Mouse (Mus musculus) cerebellum, postnatal 25 days (tissue): ENCODE data around the gene Tmc4.
"Not testable (repeated sequence)": the region's sequence is repeated elsewhere in the genome, so short reads cannot be mapped to it uniquely, and the experiment has no call there.

Experiments
- DNase-seq, 2 experiments: peaks; one replicate each; pipeline ENCODE4 v3.0.0; 2021; ENCODE audit warnings: mixed read lengths in 2 of 2

The Tmc4 gene

DNA sequence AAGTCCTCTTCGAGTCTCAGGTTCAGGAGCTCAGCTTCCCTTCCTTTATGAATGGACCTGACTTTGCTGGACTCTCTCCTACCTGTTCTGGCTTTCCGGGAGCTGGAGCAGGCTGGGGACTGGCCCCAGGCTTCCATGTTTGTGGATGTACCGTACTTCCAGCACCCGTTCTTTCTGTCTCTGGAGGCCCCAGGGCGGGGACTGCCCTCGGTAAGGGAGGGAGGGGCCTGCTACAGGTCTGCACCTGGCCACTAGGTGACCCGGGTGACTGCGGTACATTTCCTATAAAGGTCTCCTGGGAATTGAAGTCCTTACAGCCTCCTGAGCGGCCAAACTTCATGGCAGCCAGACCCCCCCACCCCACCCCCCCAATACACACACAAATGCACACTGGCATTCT lies at the start of gene Tmc4:
Gene Tmc4, minus strand, starts transcription at position 212 of the 400 bp plus-strand sequence.
- no peak for DNase-seq

DNA sequence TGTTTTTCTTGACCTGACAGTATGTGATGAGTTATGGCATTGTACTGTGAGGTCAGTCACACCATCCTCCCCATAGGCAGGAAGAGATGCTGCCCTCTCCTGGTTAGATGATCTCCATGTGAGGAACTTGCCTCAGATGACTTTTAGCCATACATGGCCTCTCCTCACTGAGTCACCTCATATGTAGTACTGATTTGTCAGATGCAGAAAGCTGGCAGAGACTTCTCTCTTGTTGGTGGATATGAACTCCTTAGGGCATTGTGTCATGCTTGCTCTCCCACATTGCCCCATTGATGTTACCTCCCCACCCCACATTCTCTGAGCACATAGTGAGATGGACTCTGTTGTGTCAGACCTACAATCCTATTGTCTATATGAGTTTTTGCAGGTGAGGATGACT lies 48.1 kb upstream of the Tmc4 start:
- not testable (repeated sequence) for DNase-seq

DNA sequence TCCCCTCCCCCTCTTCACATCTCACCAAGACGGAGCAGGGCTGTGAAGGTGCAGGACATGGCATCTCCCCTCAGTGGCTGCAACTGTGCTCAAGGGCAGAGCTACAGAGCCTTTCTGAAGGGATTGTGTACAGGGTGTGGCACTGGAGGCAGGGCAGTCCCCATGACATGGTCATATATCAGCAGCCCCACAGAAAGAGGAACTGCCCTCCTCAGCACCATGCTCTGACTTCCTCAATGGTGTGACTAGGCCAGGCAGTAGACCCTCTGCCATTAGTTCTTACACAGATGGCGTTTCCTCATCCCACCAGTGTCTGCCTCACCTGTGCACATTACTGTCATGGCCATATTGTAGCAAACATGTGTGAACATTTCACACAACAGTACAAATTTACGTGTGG lies 42.9 kb upstream of the Tmc4 start, which contains the start of gene Pirb:
Gene Pirb, minus strand, starts transcription at position 124 of the 400 bp plus-strand sequence.
- not testable (repeated sequence) for DNase-seq

DNA sequence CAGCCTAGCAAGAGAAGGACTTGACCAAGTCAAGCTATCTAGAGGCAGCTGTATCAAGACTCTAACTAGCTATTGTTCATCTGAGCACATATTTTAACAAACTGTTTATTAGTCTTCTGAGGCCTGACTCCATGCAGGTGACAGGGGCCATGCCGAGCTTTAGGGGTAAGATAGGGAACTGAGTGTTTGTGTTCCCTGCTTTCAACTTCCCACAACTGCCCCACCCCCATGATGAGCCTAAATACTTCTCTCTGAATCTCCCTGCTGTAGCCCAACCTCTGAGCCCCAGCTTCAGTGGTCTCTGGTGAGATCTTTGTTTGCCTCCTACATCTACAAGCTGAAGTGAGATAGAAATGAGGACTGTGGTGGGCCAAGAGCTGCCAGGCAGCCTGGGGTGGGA lies 37.9 kb upstream of the Tmc4 start:
- no peak for DNase-seq

DNA sequence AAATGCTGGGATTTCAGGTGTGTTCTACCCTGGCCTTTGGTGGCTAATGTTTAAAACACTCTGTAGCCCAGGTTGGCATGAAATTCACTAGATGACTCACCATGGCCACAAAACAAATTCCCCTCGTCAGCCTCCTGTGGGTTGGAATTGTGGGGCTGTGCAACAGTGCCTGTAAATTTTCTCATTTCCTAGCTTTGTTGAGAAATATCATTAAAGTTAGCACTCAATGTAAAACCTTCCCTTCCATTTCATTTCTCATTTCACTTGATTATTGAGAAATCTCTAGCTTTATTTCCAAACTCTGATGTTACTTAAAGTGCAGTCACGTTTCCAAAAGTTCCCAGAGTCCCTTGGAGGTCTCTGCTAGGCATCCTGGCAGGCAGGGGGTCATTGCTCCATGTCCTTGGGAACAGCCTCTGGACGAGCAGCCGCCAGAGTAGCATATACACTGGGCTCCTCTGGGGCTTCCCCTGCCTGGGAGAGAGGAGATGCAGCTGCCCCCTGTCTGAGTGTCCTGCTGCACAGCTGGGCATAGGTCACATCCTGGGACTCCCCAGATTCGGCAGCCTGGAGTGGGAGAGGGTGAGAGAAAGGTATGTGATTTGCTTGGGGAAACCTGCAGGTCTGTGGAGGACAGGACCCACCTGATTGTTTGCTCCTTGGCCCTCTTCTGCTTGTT lies 35.0 kb upstream of the Tmc4 start:
- DNase-seq: no peak

DNA sequence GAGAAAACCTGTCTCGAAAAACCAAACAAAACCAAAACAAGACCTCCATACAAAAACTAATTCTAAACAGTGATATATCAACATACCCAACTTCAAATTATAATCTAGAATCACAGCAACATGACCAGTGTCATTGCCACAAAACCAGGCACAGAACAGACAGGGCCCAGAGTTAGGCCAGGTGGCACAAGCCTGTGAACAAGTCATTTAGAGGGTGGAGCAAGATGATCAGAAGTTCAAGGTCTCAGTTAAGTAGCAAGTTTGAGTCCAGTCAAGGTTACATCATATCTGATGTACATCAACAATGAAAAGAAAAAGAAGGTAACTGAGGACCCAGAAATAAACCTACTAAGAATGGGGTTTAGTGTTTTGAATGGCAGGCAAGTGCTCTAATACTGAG lies 31.6 kb upstream of the Tmc4 start:
- no peak for DNase-seq

DNA sequence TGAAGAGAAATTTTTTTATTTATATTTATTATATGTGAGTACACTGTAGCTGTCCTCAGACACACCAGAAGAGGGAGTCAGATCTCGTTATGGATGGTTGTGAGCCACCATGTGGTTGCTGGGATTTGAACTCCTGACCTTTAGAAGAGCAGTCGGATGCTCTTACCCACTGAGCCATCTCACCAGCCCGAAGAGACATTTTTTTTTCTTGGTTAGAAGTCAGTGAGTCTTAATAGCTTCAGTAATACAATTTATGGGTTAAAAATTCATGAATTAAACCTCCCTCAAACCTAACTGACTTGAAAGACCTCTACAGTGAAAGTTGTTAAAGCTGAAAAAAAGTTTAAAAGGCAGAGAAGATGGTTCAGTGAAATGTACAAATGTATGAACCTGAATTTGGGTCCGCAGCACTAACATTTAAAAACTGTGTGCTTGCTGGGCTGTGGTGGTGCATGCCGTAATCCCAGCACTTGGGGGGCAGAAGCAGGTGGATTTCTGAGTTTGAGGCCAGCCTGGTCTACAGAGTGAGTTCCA lies 31.2 kb upstream of the Tmc4 start:
- not testable (repeated sequence) for DNase-seq

DNA sequence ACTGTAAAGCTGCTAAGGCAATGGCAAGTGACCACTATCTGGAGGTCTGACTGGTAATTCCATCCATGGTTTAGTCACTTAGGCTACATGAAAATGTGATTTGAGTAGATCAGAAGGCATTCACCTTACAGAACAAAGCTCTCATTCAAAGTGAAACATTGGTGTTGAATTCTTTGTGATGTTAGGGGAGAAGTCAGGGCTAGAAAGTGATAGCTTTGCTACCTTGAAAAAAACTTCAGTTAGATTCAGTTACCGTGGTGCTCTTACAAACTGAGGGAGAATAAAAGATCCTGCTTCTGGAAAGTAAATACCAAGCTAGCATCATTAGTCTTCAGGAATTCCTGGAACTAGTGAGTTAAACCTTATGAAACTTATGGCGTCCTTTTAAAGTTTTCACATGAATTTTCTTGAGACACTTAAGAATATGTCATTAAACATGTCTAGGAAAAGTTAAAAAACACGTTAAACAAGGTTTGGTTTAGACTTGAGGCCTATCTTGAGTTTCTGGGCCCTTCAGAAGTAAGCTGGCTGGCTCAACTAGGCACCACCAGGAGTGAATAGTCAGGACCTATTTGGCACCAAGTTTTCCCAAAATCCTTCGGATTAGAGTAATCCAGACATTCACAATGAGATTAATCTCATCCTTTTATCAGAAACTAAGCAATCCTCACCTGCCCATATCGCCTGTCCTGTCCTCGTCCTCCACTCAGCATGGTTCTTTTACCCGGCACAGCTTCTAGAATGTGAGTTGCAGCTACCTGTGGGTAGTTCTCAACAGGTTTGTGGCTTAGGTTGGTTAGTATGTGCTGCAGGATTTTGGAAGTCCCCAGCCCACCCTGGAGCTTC lies 30.4 kb upstream of the Tmc4 start:
- no peak for DNase-seq

DNA sequence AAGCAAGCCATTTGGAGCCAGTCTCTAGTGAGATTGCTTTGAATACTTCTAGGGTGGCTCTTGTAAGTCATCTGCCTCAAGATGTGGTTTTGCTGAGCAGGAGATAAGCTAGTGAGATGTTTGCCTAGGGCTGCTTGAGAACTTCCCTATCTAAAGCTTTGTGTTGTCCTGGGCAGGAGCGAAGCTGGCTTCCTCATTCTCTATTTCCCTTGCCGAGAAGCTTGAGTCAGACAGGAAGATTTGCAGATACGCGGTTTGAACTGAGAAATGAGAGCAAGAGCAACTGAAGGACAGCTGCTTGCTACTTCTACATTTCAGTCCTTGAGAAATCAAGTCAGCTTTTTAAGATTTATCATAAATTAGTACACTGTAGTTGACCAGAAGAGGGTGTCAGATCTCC lies 29.7 kb upstream of the Tmc4 start:
- no peak for DNase-seq

DNA sequence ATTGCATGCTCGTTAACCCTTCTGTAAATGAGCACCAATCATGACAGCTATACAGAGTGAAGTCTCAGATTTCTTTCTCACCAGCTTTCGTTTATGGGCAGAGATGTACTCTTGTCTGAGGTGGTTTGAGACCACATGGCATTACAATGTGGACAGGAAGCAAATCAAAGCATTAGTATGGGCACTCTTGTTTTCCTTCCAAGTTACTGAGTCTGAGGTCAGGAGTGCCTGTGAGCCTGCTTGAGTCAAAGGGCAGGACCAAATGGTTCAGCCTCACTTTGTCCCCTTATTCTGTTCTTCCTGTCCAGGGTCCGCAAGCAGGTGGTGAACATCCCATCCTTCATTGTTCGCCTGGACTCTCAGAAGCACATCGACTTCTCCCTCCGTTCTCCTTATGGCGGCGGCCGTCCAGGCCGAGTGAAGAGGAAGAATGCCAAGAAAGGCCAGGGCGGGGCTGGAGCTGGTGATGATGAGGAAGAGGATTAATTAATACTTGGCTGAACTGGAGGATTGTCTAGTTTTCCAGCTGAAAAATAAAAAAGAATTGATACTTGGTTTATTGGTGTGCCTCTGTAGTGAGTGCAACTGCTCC lies 29.1 kb upstream of the Tmc4 start:
- DNase-seq: no peak

DNA sequence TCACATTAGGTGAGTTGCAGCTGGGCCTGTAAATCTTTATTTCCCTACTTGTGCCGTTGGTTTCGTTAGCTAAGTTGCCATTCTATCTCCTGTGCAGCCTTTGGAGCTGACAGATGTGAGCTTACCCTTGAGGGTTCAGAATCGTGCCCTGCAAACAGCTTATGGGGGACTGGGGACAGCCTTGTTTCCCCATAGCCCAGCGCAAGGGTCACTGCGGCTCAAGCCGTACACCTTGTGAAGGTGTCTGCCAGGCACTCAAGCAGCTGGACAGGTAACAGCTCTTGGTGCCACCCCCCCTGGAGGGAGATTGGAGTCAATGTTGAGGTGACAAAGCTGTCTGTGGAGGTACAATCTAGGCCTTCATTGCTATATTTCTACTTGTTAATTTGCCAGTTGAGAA lies 28.6 kb upstream of the Tmc4 start:
- DNase-seq: no peak

DNA sequence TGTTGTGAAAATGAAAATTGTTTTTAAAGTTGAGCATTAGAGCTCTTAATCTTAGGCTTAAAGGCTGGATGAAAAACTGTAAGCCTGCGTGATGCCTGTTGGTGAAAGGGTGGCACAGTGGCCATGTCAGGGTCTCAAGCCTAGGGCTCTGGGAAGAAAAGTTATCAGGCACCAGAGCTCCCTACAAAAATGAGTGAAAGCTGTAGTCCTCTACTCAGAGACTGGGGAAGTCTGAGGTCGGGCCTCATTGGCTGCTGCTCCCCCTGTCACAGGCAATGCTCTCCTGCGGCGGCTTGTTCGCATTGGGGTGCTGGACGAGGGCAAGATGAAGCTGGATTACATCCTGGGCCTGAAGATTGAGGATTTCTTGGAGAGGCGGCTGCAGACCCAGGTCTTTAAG lies 28.1 kb upstream of the Tmc4 start:
- DNase-seq: not testable (repeated sequence)

DNA sequence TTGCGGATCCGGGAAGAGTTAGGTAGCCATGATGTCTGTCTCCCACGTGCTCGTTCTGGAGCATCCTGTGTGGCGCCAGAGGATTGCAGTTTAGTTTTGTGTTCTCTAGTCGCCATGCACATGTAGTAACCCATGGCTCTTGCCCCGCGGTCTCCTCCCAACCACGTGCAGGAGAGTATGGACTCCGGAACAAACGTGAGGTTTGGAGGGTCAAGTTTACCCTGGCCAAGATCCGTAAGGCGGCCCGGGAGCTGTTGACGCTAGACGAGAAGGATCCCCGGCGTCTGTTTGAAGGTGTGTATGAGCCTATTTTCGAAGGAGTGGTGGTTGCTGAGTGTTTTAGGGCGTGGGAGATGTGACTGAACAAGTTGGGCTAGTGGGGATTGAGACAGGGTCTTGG lies 27.1 kb upstream of the Tmc4 start:
- DNase-seq: no peak

DNA sequence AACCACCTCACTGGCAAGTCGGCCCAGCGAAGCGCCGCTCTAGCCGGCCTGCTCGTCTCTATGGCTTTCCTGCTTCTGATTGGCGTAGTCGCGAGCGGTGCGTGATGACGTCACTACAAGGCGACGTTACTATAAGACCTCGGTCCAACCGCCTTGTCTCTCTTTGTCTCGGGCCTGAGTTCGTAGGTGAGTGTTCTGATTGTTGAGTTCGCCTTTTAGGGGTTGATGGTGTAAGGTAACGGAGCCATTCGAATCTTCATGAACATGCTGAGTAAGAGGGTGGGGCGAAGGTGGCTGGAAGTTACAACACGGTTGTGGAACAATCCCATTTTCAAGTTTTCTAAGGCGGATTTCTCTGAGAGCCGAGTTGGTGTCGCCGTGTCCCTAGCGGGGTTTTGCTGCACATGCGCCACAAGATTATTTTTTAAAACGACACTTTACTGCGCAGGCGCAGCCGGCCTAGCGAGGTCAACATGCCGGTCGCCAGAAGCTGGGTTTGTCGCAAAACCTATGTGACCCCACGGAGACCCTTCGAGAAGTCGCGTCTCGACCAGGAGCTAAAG lies 26.6 kb upstream of the Tmc4 start, which contains the start of gene Rps9:
Gene Rps9, plus strand, starts transcription at position 115 of the 563 bp plus-strand sequence.
- DNase-seq: peak; percentile 96 to 97

DNA sequence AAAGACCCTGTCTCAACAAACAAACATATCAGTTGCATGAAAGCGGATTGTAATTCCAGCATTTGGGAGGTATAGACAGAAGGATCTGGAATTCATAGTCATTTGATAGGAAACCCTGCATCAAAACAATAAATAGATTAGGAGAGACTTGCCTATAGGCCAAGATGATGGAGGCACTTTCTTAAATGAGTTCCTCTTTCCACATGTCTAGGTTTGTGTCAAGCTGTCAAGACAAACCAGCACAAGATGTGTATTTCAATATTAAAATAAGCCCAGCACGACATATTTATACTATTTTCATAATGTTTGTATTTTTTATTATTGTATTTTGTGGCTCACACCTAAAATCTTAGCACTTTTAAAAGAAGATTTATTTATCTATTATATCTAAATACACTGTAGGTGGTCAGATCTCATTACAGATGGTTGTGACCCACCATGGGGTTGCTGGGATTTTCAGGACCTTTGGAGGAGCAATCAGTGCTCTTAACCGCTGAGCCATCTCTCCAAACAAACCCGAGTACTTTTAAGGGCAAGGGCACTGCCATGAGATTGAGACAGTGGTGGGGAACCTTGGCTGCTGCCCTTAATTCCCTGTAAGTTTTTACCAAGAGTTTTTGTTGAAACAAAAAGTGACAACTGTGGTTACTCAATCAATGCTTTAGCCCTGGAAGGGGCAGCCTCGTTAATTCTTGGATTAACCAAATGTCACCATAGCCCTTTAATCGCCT lies 26.0 kb upstream of the Tmc4 start:
- DNase-seq: no peak

DNA sequence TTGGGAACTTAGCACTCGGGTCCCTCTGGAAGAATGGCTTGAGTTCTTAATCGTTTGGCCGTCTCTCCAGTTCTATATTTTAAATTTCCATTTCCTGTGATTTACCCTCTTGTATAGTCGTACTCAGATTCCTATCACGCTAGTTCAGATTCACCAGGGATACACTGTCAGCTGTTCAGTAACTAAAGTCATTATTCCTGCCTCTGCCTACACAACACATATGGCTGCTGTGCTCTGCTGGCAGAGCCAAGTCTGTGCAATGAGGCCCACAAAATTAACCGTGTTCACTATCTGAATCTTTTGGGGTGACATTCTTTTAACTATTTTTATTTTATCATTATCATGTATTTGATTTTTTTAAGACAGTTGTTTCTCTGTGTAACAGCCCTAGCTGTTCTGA lies 21.1 kb upstream of the Tmc4 start:
- DNase-seq: no peak

DNA sequence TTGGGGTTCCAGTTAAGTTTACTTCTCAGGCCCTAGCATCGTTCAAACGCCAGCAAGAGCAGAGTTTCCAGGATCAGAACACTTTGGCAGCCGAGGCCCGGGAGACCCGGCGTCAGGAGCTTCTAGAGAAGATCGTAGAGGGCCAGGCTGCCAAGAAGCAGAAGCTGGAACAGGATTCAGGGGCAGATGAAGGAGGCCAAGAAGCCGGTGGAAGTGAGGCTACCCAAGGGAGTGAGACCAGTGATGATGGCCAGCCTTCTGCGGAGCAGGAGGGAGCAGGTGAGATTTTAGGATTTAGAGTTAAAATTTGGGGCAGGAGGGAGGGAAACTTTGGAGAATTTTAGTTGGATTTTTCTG lies 17.6 kb upstream of the Tmc4 start:
- peak in 1 of 2 experiments; percentile 33 for DNase-seq

DNA sequence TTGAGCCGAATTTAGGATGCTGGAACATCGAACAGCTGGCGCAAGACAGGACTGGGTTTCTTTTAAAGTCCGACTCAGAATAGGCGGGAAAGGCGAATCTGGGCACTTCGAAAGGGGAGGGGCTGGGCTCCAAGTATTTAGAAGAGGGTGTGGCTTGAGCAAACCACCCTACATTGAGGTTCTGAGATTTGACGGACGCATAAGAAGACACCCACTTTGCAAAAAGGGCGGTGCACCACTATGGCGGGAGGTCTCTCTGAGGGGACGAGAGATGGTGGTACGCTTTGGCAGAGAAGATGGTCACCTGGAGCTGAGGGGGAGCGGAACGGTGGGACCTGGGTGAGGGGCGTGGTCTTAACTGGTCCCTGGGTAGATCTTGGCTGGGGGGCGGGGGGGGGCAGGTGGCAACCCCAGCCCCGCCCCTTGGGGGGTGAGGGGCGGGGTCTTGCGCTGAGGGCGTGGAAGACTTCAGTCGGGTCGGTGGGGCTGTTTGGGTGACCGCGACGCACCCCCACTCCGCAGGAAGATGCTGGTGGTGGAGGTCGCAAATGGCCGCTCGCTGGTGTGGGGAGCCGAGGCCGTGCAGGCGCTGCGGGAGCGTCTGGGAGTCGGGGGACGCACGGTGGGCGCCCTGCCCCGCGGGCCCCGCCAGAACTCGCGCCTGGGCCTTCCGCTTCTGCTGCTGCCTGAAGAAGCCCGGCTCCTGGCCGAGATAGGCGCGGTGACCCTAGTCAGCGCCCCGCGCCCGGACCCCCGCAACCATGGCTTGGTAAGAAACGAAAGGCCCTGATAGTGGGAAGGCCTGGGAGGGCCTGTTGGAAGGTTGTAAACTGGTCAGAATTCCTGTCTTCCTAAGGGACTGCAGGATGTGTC lies 17.0 kb upstream of the Tmc4 start:
- DNase-seq: peak; percentile 44 to 67

DNA sequence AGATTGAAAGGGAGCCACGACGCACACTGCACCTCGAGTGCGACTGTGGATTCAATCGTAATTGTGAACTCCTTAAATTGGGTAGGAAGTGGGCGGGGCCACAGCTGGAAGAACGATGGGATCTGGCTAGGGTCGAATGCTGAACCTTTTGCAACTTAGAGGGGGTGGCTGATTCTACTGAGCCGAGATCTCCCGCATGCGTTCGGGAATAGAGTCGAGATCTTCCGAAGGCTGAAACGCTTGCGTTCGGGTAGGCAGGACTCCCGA lies 16.4 kb upstream of the Tmc4 start:
- no peak for DNase-seq

DNA sequence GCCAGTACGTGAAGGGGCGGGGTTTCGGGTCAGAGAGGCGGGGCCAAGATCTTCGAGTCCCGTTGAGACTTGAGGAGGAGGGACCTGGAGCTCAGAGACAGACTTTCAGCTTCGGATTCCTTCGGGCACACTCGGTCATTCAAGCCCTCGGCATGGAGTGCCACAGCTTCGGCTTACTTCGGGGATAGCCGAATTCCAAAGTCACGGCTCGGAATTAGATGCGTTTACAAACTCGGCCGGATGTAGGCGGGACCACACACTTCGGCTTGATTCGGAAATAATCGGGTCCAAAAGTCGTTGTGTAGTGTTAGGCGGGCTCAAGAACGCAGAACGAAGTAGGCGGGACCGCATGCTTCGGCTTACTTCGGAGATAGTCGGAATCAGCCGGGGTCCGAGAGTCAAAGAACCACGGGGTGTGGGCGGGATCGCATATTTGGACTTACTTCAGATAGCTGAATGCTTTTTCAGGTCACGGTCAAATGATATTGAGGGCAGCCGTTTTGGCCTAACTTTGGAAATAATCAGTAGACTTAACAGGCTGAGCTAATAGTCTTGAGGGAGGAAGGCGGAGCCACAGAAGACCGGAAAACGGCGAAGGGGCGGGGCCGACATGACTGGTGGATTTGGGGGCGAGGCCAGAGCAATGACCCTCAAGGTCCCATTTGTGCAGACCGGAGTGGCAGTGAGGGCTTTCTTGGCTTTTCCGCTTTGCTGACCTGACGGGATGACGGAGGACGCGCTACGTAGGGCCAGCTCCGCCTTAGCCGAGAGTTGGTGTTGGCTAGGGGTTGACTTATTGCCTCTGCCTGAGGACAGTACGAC lies 15.8 kb upstream of the Tmc4 start, which contains the start of gene Mboat7:
Gene Mboat7, minus strand, starts transcription at position 537 of the 822 bp plus-strand sequence.
- DNase-seq: peak; percentile 94 to 96
